Comparison of ENCODE assay signal across 17 mouse cellular contexts in genomic region chr7:63743116-63743515, GRCm38 (mm10).
"Had no signal": no experiment of that assay in that cellular context is flagged by ENCODE, and none has a peak within 500 bp of the region (broad histone marks: within the 10 kb centered on the region; RNA-seq: fewer than 3 reads in every experiment).

No protein-coding gene starts in this region.

- DNase-seq: left cerebral cortex, postnatal 4 days; liver; liver, embryonic 13.5 days; liver, postnatal 0 days; lung, adult 18-20 months; lung, adult 2 months; lung, embryonic 14.5 days; lung, postnatal 10 days; lung, postnatal 14 days; lung, postnatal 36 days; lung, postnatal 4 days; midbrain, embryonic 14.5 days had no signal

- ATAC-seq: liver, embryonic 12.5 days; liver, postnatal 0 days; lung, postnatal 0 days; midbrain, embryonic 13.5 days; midbrain, embryonic 15.5 days; midbrain, embryonic 16.5 days had no signal
